Mouse (Mus musculus) forebrain, embryonic 14.5 days (tissue): Measurements from ENCODE around the gene Rbm45. TPM values are rescaled to one million over a fixed set of nuclear protein-coding genes. Genes with fewer than 3 reads are reported as not detected.

Experiments used
- ATAC-seq: fragments of 200-750 bp; cut with Nextera tagmentation; 2 replicates; pipeline ENCODE4 v1.8.0; 2017; ENCODE audit warnings: mild to moderate bottlenecking, moderate library complexity
- DNase-seq: peaks from one replicate; pipeline ENCODE4 v3.0.0-alpha.2; 2015; ENCODE audit warnings: low spot score
- H3K27ac ChIP-seq: fragments of 300-500 bp; sonication (generic); 2 replicates; pipeline ENCODE4 v1.5.1; 2014; ENCODE audit warnings: low read depth, mild to moderate bottlenecking, control low read depth, low read length, moderate library complexity
- H3K27me3 ChIP-seq: fragments of 300-500 bp; sonication (generic); replicated peaks from 2 replicates; pipeline ENCODE4 v1.6.1; 2014; ENCODE audit warnings: low read length, control low read depth, mixed read lengths; ENCODE audit not compliant: control insufficient read depth, insufficient read depth
- H3K36me3 ChIP-seq: fragments of 300-500 bp; sonication (generic); 2 replicates; pipeline ENCODE4 v1.6.1; 2014; ENCODE audit warnings: low read length, control low read depth; ENCODE audit not compliant: control insufficient read depth, insufficient read depth
- H3K4me1 ChIP-seq: fragments of 300-500 bp; sonication (generic); 2 replicates; pipeline ENCODE4 v1.6.1; 2014; ENCODE audit warnings: antibody characterized with exemption, low read length, control low read depth; ENCODE audit not compliant: control insufficient read depth, insufficient read depth
- H3K4me2 ChIP-seq: fragments of 300-500 bp; sonication (generic); 2 replicates; pipeline ENCODE4 v1.6.1; 2014; ENCODE audit warnings: mild to moderate bottlenecking, control low read depth, low read length
- H3K4me3 ChIP-seq: fragments of 300-500 bp; sonication (generic); 2 replicates; pipeline ENCODE4 v1.5.1; 2014; ENCODE audit warnings: low read depth, low read length, control low read depth
- H3K9ac ChIP-seq: fragments of 300-500 bp; sonication (generic); 2 replicates; pipeline ENCODE4 v1.6.1; 2014; ENCODE audit warnings: mild to moderate bottlenecking, low read length, control low read depth, moderate library complexity
- H3K9me3 ChIP-seq: fragments of 300-500 bp; sonication (generic); replicated peaks from 2 replicates; pipeline ENCODE4 v1.6.1; 2016; ENCODE audit warnings: low read length, control low read depth, mixed read lengths; ENCODE audit not compliant: control insufficient read depth
- WGBS: fragments of 180-500 bp; shearing (Covaris S2); extraction: QIAGEN DNeasy Blood & Tissue Kit; methylation state at CpG from one replicate; pipeline ENCODE4 v1.1.7; 2014; 5-methylcytosine and 5-hydroxymethylcytosine counted together
- polyA plus RNA-seq: library from polyadenylated mRNA; unstranded; fragments of >200 nt; fragmentation: Nextera tagmentation; extraction: Ambion mirVana; gene quantifications from 2 replicates; pipeline ENCODE4 v1.2.1, GENCODE M21; 2014

The Rbm45 gene
- polyA plus RNA-seq, 1 experiment from 2014 or later = 18.2 TPM

GRCm38 (mm10) chr2:76406937-76407441 is 37.2 kb downstream of the Rbm45 start:
- Histone ChIP-seq H3K27ac (peak overlapping the region; percentile 79; the same call in 1 of the 2 replicates), H3K4me3 (peak overlapping the region; percentile 86), H3K9ac (peak overlapping the region; percentile 89), H3K27me3 (0 out of 2 replicates have a peak, but pooled peaks cover 7% of the 10 kb centered on the region), H3K4me1 (no peaks in the 10 kb centered on the region; the same call in 1 of the 2 replicates), H3K36me3 (no peaks in the 10 kb centered on the region), H3K4me2 (peak overlapping the region; percentile 80), H3K9me3 (no peaks in the 10 kb centered on the region)
- DNase-seq (peak; percentile 68), ATAC-seq (peak; percentile 59)
- WGBS = under 1% methylated on average over 49 of the region's 49 CpGs

GRCm38 (mm10) chr2:76409526-76409925 is 39.7 kb downstream of the Rbm45 start:
- no peak for DNase-seq
- WGBS = 92% methylated on average over 1 of the region's 1 CpGs

GRCm38 (mm10) chr2:76409986-76410385 is 40.2 kb downstream of the Rbm45 start:
- DNase-seq (no peak), ATAC-seq (no peak)
- no peaks in the 10 kb centered on the region for H3K36me3 ChIP-seq
- H3K9me3 ChIP-seq = no peaks in the 10 kb centered on the region
- no peak overlapping the region for H3K4me2 ChIP-seq
- no peak overlapping the region for H3K9ac ChIP-seq
- no peak overlapping the region for H3K4me3 ChIP-seq
- H3K4me1 ChIP-seq = no peaks in the 10 kb centered on the region
- 0 out of 2 replicates have a peak, but pooled peaks cover 2% of the 10 kb centered on the region for H3K27me3 ChIP-seq
- no peak overlapping the region for H3K27ac ChIP-seq
- 91% methylated on average over 2 of the region's 2 CpGs for WGBS

More at GRCm38 (mm10) chr2:76409526-76409925, 39.7 kb downstream of the Rbm45 start:
- H3K9ac ChIP-seq = no peak overlapping the region
- H3K4me3 ChIP-seq = no peak overlapping the region
- H3K27ac ChIP-seq = no peak overlapping the region
- H3K9me3 ChIP-seq = no peaks in the 10 kb centered on the region
- H3K4me1 ChIP-seq = no peaks in the 10 kb centered on the region; the same call in 1 of the 2 replicates
- 0 out of 2 replicates have a peak, but pooled peaks cover 6% of the 10 kb centered on the region for H3K27me3 ChIP-seq
- H3K4me2 ChIP-seq = no peak overlapping the region
- ATAC-seq = no peak
- no peaks in the 10 kb centered on the region for H3K36me3 ChIP-seq

GRCm38 (mm10) chr2:76412924-76413323 is 43.1 kb downstream of the Rbm45 start:
- no peak overlapping the region for H3K9ac ChIP-seq
- DNase-seq (peak; percentile 35), ATAC-seq (no peak)
- no peak overlapping the region for H3K4me3 ChIP-seq
- H3K4me2 ChIP-seq = no peak overlapping the region
- WGBS = 66% methylated on average over 2 of the region's 2 CpGs
- H3K9me3 ChIP-seq = no peaks in the 10 kb centered on the region
- H3K4me1 ChIP-seq = no peaks in the 10 kb centered on the region
- no peak overlapping the region for H3K27ac ChIP-seq
- no peaks in the 10 kb centered on the region for H3K27me3 ChIP-seq
- no peaks in the 10 kb centered on the region for H3K36me3 ChIP-seq

GRCm38 (mm10) chr2:76417446-76418141 is 47.8 kb downstream of the Rbm45 start:
- DNase-seq = no peak
- 94% methylated on average over 14 of the region's 14 CpGs for WGBS
- Histone ChIP-seq H3K9me3 (no peaks in the 10 kb centered on the region), H3K27ac (no peak overlapping the region), H3K27me3 (no peaks in the 10 kb centered on the region), H3K4me2 (no peak overlapping the region), H3K36me3 (no peaks in the 10 kb centered on the region), H3K4me3 (no peak overlapping the region), H3K4me1 (no peaks in the 10 kb centered on the region), H3K9ac (no peak overlapping the region)
- ATAC-seq = no peak

GRCm38 (mm10) chr2:76418142-76418518 is 48.3 kb downstream of the Rbm45 start:
- WGBS = 90% methylated on average over 3 of the region's 3 CpGs

GRCm38 (mm10) chr2:76421411-76421924 is 51.7 kb downstream of the Rbm45 start:
- Histone ChIP-seq H3K27ac (no peak overlapping the region), H3K4me1 (no peaks in the 10 kb centered on the region), H3K4me3 (no peak overlapping the region), H3K9ac (no peak overlapping the region), H3K4me2 (no peak overlapping the region), H3K27me3 (no peaks in the 10 kb centered on the region), H3K9me3 (no peaks in the 10 kb centered on the region), H3K36me3 (no peaks in the 10 kb centered on the region)
- DNase-seq = no peak
- WGBS = 82% methylated on average over 6 of the region's 6 CpGs
- no peak for ATAC-seq

More at GRCm38 (mm10) chr2:76418142-76418518, 48.3 kb downstream of the Rbm45 start:
- no peak overlapping the region for H3K4me3 ChIP-seq
- no peak overlapping the region for H3K9ac ChIP-seq
- DNase-seq = no peak
- H3K4me2 ChIP-seq = no peak overlapping the region
- H3K36me3 ChIP-seq = no peaks in the 10 kb centered on the region
- no peak for ATAC-seq
- no peaks in the 10 kb centered on the region for H3K4me1 ChIP-seq
- H3K27ac ChIP-seq = no peak overlapping the region
- no peaks in the 10 kb centered on the region for H3K27me3 ChIP-seq
- H3K9me3 ChIP-seq = no peaks in the 10 kb centered on the region

GRCm38 (mm10) chr2:76426816-76427215 is 57.0 kb downstream of the Rbm45 start:
- 72% methylated on average over 3 of the region's 3 CpGs for WGBS
- no peak overlapping the region for H3K27ac ChIP-seq
- no peak overlapping the region for H3K9ac ChIP-seq
- H3K36me3 ChIP-seq = no peaks in the 10 kb centered on the region
- no peak overlapping the region for H3K4me2 ChIP-seq
- H3K27me3 ChIP-seq = no peaks in the 10 kb centered on the region
- H3K9me3 ChIP-seq = no peaks in the 10 kb centered on the region
- no peaks in the 10 kb centered on the region for H3K4me1 ChIP-seq
- ATAC-seq (no peak), DNase-seq (no peak)
- no peak overlapping the region for H3K4me3 ChIP-seq

- H3K9me3 ChIP-seq = no peaks in the 10 kb centered on the region
- H3K4me1 ChIP-seq = no peaks in the 10 kb centered on the region
- ATAC-seq = no peak
- 31% methylated on average over 3 of the region's 3 CpGs for WGBS
- H3K27me3 ChIP-seq = no peaks in the 10 kb centered on the region
- no peak overlapping the region for H3K4me2 ChIP-seq
- H3K9ac ChIP-seq = no peak overlapping the region
- H3K4me3 ChIP-seq = no peak overlapping the region
- no peaks in the 10 kb centered on the region for H3K36me3 ChIP-seq
- no peak overlapping the region for H3K27ac ChIP-seq
- no peak for DNase-seq
These were observed 59.5 kb downstream of the Rbm45 start for GRCm38 (mm10) chr2:76429318-76429717.
